In the genomic region with DNA sequence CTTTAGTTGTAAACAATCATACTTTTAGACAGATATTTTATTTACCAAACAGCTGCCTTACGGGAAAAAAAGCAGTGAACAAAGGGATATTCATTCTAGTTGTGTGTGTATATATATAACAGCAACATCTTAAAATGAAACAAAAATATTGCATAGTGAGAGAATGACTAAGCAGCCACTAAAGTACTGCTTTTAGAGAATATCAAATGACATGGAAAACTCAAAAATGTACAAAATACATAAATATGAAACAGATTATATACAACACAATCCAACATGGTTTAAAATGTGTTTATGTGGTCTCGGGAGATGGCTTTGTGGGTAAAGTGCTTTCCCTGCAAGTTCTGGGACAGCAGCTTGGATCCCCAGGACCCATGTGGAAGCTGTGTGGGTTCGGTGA, we compare ENCODE assay signal across 16 mouse cellular contexts.
"Had no signal": no experiment of that assay in that cellular context is flagged by ENCODE, and none has a peak within 500 bp of the region (broad histone marks: within the 10 kb centered on the region; RNA-seq: fewer than 3 reads in every experiment).

No protein-coding gene starts in this region.

- H3K4me3 ChIP-seq: liver, embryonic 15.5 days; megakaryocyte, embryonic 14.5 days; midbrain, embryonic 13.5 days; neural tube, embryonic 12.5 days; stomach, embryonic 15.5 days had no signal

- H3K36me3 ChIP-seq: liver, embryonic 15.5 days; midbrain, embryonic 13.5 days; neural tube, embryonic 12.5 days; stomach, embryonic 15.5 days had no signal

- H3K27ac ChIP-seq: liver, embryonic 15.5 days; macrophage; midbrain, embryonic 13.5 days; neural tube, embryonic 12.5 days; stomach, embryonic 15.5 days; stomach, postnatal 0 days had no signal

- DNase-seq: lung, adult 18-20 months; lung, embryonic 14.5 days; lung, postnatal 10 days; right cerebral cortex, postnatal 14 days; thymus, adult 2 months; thymus, postnatal 14 days; thymus, postnatal 36 days had no signal

- H3K9me3 ChIP-seq: liver, embryonic 15.5 days; megakaryocyte, embryonic 14.5 days; midbrain, embryonic 13.5 days; neural tube, embryonic 12.5 days; stomach, embryonic 15.5 days had no signal

- H3K27me3 ChIP-seq: liver, embryonic 15.5 days; midbrain, embryonic 13.5 days; neural tube, embryonic 12.5 days; stomach, embryonic 15.5 days had no signal

- H3K9ac ChIP-seq: liver, embryonic 15.5 days; lung, embryonic 14.5 days; midbrain, embryonic 13.5 days; neural tube, embryonic 12.5 days; stomach, embryonic 15.5 days had no signal

- H3K4me2 ChIP-seq: liver, embryonic 15.5 days; lung, embryonic 14.5 days; midbrain, embryonic 11.5 days; midbrain, embryonic 13.5 days; neural tube, embryonic 12.5 days; stomach, embryonic 15.5 days had no signal

- ATAC-seq: midbrain, embryonic 13.5 days; midbrain, embryonic 16.5 days had no signal
